Mouse (Mus musculus) T-helper 2 cell (primary cell): ENCODE results near the gene H2-T22.

Experiments used
- in situ Hi-C: fragments of 300-600 bp; cut with MboI, MseI; formaldehyde crosslinking; loops from one replicate; pipeline ENCODE4 v1.15.1; 2025; ENCODE audit warnings: high pct_unique_total_duplicates

Gene H2-T22

DNA sequence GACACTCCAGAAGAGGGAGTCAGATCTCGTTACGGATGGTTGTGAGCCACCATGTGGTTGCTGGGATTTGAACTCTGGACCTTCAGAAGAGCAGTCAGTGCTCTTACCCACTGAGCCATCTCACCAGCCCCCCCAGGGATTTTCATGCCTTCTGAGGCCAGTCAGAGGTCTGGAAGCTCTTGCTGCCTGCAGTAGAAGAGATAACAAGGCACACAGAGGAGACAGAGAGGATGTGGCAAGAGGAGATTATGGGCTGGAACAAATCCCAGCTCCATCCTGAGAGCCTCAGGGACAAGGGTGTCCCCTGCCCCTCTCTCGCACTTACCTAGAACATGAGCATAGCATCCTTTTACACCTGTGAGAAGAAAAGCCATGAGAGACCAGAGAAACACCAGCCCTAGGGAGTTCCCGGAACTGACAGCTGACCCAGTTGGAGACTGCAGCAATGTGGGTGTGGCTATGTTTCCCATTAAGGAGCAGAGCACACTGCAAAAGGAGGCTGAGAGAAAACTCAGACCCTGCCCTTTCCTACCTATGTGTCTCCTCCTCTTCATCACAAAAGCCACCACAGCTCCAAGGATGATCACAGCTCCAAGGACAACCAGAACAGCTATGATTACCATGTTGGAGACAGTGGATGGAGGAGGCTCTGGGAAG lies 12.4 kb downstream of the H2-T22 start:
- in situ Hi-C loops, result loop anchor here (5.0 kb wide), 2 partner anchors 33 to 82 kb away; no protein-coding TSS in a partner anchor

DNA sequence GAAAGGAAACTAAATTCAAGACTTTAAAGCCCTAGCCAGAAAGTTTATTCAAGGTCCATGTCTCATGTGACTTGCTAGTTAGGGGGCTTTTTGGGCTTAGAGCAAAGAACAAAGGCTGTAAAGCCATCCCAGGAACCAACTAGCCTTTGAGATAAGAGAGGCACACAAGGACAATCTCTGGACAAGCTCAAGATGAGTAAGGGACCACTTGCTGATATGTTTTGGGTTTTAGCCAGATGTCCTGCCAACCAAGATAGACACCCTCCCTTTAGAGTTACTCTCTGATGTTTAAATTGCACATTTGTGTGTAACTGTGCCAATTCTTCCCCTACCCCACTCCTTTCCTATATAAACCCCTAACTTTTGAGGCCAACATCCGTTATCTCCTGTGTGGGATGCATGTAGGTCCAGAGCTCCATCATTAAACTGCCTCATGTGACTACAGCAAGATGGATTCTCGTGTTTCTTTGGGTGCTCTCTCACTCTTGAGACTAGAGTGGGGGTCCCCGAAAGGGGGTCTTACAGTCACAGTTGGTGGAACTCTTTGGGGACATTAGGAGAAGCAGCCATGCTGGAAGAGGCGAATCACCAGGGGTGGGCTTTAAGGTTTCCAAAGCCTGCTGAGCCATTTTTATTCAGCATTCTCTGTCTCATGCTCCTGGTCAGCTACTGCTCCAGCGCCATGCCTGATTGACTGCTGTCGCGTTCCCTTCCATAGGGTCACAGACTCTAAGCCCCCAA lies 13.5 kb downstream of the H2-T22 start:
- in situ Hi-C loops, result no loop called here

DNA sequence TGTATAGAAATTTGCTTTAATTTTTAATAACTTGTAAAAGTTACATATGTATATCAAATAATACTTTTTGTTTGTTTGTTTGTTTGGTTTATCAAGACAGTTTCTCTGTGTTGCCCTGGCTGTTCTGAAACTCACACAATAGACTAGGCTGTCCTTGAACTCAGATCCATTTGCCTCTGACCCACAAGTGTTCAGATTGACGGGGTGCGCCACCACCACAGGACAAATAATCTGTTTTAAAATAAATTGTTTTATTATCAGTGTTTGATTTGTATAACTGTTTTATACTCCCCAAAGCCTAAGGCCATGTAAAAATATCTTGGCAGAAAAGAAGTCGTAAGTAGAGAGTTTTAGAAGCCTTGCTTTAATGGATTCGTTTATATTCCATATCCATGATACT lies 14.9 kb downstream of the H2-T22 start:
- in situ Hi-C loops, result no loop called here

DNA sequence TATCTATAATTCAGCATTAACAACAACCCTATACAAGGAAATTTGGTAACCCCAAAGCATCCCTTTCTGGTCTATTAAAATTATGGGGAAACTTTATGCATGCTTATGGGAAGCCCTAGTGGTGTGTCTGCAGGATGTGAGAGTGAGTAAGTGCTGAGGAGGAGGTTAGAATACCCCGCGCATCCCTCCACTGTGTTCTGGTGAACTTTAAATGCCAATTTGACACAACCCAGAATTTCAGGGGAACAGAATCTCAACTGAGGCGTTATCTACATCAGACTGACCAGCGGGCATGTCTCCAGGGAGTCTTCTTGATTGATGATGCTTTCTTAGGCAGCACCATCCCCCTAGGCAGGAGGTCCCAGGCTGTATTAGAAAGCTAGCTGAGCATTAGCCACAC lies 16.6 kb downstream of the H2-T22 start:
- in situ Hi-C loops, result no loop called here

DNA sequence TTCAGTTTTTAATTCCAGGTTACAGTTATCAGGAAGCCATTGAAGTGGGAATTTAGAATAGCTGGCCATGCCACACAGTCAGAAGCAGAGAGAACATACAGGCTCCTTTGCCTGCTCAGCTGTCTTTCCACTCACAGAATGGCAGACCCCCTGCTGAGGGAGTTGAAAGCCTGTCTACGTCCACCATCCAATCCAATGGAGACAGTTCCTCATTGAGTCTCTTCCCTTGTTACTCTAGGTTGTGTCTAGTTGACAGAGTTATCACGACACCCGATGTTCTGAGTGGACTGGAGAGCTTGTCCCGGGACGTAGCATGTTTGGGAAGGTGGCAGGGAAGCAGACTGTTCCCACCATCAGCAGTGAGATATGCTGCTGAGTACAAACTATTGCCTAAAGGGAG lies 17.4 kb downstream of the H2-T22 start:
- in situ Hi-C loops, result no loop called here

DNA sequence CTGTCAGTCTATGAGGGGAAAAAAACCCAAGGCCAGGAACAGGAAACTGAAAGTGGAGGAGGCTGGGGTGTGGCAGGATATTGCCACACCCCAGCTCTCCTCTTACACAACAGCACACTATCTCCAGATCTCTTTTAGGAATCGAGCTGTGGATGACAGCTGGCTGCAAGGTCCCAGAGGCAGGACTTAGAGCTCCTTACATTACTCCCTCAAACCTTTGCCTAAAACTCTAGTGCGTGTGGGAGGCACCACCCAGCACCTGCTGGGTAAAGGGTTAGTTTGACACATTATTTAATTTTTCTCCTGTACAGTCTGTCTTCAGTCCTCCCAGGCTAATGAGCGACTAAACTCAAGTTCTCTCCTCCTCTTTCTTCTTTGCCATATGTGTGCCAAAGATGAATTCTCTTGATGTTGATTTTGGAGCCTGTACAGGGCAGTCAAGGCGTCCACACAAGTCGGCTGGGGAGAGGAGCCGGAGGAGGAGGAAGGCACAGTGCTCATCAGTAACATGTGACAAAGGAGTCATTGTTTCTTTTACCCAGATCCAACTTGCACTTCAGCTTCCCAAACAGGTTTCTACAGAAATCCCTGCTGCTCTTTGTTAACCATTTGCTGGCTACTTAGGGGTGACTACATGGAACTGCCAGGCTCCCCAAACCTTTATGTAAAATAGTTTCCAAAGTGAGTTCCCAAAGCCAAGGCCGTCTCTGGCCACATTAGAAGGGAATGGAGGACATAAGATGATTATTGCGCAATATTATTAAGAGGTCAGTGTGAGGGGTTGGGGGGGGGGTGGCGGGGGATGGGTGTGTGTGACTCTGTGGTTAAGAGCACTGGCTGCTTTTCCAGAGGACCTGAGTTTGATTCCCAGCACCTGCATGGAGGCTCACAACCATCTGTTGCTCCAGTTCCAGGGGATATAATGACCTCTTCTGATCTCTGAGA lies 18.6 kb downstream of the H2-T22 start:
- in situ Hi-C loops, result loop anchor here (25.0 kb wide), 1 partner anchor 812 kb away; the partner anchor contains the start of genes Gm16181, Lta and Tnf

DNA sequence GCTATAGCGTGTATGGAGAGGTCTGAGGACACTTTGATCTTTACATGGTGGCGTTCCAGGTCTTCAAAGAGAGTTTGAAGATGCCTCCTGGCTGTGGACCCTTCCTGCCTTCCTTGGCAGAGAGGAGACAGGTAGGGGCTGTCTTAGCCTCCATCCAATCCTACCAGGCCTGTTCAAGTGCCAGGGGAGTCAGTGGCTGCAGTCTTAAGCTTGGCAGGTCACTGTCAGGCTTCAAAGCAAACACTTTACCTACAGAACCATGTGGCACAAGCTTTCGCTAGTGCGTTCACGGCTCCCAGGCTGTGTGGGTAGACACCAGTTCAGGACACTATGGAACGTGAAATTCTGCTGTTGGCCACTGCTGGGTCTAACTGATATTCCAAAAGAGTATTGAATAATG lies 19.6 kb downstream of the H2-T22 start:
- in situ Hi-C loops, result loop anchor here (25.0 kb wide), 1 partner anchor 811 kb away; the partner anchor contains the start of genes Gm16181, Lta and Tnf

DNA sequence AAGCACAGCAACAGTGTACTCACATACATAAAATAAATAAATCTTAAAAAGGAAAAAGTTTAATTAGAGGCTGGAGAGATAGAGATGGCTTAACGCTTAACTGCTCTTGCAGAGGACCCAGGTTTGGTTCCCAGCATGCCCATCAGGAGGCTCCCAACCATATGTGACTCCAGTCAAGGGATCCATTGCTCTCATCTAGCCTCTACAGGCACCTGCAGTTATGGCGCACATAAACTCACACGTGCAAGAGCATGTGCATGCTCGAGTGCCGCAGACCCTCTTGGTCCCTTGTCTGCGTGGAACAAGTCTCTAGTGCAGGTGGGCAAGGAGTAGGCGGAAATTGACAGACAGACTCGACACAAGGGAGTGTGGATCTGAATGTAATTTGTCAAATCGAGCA lies 20.4 kb downstream of the H2-T22 start:
- in situ Hi-C loops, result loop anchor here (25.0 kb wide), 1 partner anchor 810 kb away; the partner anchor contains the start of genes Gm16181, Lta and Tnf

DNA sequence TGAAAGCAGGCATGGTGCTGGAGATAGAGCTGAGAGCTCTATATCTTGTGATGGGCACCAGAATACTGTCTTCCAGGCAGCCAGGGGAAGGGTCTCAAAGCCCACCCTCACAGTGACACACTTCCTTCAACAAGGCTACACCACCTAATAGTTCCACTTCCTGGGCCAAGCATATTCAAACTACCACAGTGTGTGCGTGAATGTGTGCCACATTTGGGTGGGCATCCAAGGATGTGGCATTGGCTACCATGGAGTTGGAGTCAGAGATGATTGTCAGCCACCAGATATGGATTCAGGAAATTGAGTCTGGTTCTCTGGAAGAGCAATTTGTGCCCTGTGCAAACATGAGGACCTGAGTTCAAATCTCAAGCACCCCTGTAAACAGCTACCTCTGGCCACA lies 21.2 kb downstream of the H2-T22 start:
- in situ Hi-C loops, result loop anchor here (25.0 kb wide), 1 partner anchor 809 kb away; the partner anchor contains the start of genes Gm16181, Lta and Tnf

DNA sequence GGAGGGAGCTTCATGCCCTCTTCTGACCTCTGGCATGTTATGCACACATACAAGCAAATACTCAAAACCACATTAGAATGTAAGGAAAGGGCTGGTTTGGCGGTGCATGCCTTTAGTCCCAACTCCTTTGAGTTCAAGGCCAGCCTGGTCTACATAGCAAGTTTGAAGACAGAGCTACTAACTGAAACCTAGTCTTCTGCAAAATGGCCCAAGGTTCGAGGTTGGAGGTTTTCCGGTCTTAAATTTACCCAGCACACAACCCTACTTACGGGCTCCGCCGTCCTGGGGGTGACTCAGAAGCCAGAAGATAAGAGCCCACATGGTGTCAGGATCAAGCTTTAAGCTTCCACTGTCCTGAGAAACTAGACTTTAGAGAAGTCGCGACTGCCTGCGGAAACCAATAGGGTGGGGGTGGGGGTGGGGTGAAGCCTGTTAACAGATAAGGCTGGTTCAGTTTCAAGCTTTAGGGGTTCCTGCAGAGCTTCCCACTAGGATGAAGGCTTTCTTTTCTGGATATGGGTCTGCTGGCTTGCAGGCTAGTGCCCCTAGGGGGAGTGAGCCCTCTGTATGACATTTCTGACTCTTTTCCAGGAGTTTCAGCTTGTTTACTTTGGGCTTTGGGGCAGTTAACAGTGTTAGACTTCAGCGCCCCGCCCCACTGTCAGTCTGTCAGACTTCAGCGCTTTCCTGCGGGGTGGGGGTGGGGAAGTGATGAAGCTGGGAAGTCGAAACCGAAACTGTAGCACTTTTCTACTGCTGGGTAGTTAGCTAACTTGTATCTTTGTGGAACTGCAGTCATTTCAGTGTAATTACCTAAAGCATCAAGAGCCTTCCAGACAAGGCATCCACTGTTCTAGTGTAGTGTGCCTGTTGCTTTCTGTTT lies 22.1 kb downstream of the H2-T22 start, which contains the start of gene H2-T24:
Gene H2-T24, minus strand, starts transcription at position 370 of the 883 bp plus-strand sequence.
- in situ Hi-C loops, result loop anchor here (25.0 kb wide), 1 partner anchor 808 kb away; the partner anchor contains the start of genes Gm16181, Lta and Tnf

DNA sequence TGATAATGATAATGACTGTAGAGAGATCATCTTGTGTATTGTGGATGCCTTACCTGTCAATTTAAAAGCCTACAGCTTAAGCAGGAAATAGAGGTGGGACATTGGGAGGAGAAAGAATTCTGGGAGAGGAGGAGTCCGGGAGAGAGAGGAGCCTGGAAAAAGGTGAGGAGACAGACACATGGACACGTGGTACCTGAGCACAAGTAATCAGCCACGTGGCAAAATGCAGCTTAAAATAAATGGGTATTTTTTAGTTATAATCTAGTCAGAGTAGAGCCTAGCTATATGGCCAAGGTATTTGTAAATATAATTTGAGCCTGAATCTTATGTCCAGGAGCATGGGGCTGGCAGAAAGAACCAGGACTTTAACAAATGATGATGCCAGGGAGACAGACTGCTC lies 23.0 kb downstream of the H2-T22 start:
- in situ Hi-C loops, result loop anchor here (25.0 kb wide), 1 partner anchor 807 kb away; the partner anchor contains the start of genes Gm16181, Lta and Tnf

DNA sequence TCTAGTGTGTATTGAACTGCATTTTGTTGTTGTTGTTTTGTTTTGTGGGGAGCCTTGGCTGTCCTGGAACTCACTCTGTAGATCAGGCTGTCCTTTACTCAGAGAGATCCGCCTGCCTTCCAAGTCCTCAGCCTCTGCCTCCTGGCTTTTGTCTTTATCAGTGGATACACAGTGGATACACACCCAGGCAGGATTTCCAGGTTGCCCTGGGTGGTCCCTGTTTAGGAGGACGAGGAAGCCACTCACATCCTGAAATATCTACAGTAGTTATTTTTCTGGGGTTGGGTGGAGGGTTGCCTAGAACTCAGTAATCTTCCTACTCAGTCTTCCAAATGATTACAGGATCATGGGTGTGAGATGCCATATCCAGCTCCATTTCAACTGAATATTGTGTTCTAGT lies 23.6 kb downstream of the H2-T22 start:
- in situ Hi-C loops, result loop anchor here (25.0 kb wide), 1 partner anchor 807 kb away; the partner anchor contains the start of genes Gm16181, Lta and Tnf

DNA sequence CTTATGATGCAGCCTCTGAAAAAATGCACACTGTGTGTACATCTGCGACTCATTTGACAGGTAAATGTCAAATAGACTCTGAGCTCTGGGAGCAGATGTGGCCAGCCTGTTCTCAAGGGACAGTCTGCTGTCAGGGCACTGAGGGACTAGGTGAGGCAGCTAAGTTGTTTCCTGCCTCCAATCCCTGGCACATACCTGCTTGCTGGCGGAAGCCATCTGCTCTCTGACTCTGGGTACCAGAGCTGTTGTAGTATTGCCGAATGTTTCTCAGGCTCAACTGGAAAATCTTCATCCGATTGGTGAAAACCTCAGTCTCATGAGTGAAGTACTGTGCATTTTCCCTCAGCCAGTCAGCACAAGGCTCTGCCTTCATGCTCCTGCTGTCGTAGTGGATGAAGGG lies 25.5 kb downstream of the H2-T22 start:
- in situ Hi-C loops, result loop anchor here (25.0 kb wide), 1 partner anchor 805 kb away; the partner anchor contains the start of genes Gm16181, Lta and Tnf

DNA sequence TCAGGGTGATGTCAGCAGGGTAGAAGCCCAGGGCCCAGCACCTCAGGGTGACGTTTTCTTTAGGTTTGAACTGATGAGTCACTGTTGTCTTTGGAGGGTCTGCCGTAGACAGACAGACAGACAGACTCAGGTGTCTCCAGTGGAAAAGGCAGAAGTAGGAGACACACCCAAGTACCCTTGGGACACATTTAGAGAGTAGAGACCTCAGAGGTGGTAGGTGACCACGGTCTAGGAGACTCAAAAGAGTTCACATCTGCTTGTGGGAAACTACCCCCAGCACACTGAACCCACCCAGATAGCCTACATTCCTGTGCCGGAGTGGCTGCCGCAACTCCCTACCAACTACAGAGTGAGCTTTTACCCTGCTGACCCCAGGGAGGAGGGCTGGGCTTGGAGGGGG lies 27.6 kb downstream of the H2-T22 start:
- in situ Hi-C loops, result loop anchor here (25.0 kb wide), 1 partner anchor 803 kb away; the partner anchor contains the start of genes Gm16181, Lta and Tnf

DNA sequence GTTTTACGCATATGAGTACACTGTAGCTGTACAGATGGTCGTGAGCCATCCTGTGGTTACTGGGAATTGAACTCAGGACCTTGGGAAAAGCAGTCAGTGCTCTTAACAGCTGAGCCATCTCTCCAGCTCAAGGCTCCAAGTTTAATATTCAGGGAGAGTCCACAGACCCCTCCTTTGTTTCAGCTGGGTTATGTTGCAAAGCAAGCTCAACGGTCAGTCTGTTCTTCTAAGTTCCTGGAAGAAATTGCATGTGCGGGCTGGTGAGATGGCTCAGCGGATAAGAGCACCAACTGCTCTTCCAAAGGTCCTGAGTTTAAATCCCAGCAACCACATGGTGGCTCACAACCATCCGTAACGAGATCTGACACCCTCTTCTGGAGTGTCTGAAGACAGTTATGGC lies 38.1 kb downstream of the H2-T22 start:
- in situ Hi-C loops, result loop anchor here (25.0 kb wide), 1 partner anchor 792 kb away; the partner anchor contains the start of genes Gm16181, Lta and Tnf

DNA sequence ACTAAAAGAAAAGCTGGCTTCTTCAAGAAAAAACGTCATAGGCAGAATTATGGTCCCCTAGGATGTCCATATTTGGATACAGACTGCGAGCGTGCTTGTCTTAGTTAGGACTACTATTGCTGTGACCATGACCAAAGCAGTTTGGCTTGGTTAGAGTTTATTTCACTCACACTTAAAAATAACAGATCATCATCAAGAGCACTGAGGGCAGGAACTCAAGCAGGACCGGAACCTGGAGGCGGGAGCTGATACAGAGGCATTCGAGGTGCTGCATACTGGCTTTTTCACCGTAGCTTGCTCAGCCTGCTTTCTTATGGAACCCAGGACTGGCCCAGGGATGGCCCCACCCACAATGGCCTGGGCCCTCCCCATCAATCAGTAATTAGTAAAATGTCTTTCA lies 39.2 kb downstream of the H2-T22 start:
- in situ Hi-C loops, result loop anchor here (25.0 kb wide), 1 partner anchor 791 kb away; the partner anchor contains the start of genes Gm16181, Lta and Tnf

DNA sequence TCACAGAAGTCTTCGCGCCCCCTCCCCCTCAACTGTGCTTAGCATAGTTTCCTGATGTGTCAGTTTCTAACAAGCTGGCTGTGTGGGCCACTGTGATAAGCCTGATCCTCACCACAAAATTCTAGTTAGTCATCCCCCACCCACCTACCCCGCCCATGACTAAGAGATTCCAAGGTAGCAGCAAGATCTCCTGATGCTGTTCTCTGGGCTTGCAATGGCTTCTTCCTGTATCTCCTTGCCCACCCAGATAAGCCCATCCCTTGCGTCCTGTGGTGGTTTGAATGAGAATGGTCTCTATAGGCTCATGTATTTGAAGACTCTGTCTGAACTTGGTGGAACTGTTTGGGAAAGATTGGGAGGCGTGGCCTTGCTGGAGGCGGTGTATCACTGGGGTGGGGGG lies 40.6 kb downstream of the H2-T22 start:
- in situ Hi-C loops, result loop anchor here (25.0 kb wide), 1 partner anchor 790 kb away; the partner anchor contains the start of genes Gm16181, Lta and Tnf

DNA sequence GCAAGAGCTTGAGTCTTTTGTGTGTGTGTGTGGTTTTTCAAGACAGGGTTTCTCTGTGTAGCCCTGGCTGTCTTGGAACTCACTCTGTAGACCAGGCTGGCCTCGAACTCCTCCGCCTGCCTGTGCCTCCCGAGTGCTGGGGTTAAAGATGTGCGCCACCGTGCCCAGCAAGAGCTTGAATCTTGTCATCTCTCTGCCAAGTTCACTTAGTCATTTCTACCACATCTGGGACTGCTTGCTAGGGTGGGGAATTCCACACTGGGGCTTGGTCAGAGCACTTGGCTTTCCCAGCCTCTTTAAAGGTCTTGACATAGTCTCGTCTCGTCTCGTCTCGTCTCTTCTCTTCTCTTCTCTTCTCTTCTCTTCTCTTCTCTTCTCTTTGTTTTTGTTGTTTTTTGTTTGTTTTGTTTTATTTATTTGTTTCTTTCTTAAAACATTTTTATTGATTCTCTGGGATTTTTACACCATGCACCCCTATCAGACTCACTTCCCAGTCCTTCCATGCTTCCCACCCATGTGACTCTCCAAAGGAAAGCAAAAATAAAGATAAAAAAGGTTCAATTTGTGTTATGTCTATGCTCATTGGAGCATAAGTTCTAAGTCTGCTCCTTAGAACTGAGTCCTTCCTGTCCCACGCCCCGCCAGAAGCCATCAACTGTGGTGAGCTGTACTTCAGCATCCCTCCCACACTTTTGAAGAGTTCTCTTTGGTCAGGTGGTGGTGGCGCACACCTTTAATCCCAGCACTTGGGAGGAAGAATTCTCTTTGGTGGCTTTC lies 41.2 kb downstream of the H2-T22 start:
- in situ Hi-C loops, result loop anchor here (25.0 kb wide), 1 partner anchor 789 kb away; the partner anchor contains the start of genes Gm16181, Lta and Tnf

DNA sequence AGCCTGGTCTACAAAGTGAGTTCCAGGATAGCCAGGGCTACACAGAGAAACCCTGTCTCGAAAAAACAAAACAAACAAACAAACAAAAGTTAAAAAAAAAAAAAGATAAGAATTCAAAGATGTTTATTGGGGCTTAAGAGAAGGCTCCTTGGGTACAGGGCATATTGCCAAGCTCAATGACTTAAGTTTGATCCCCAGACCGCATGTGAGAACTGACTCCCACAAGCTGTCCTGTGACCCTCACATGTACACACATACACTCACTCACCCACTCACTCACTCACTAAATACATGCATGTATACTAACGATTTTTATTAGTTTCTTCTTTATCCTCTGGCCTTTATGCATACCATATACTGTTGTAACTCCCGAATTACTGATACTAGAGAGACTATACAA lies 42.2 kb downstream of the H2-T22 start:
- in situ Hi-C loops, result loop anchor here (25.0 kb wide), 1 partner anchor 788 kb away; the partner anchor contains the start of genes Gm16181, Lta and Tnf
